Mouse (Mus musculus) heart, postnatal 0 days (tissue): ENCODE data around the gene Iqcd.

Source experiments
- CTCF ChIP-seq: IDR thresholded peaks from 2 replicates; pipeline ENCODE4 v1.5.1; 2016; ENCODE audit warnings: antibody characterized with exemption, control low read depth, low read depth
- EP300 ChIP-seq: IDR thresholded peaks from 2 replicates; pipeline ENCODE4 v1.6.1; 2016; ENCODE audit warnings: antibody characterized with exemption, low read depth

GRCm38 (mm10) chr5:120568964-120569363 lies 19.9 kb upstream of the Iqcd start:
- TF ChIP-seq CTCF, result no peak
- TF ChIP-seq EP300, result no peak
